ENCODE assay signal across 10 mouse cellular contexts in genomic region chr15:82339150-82339549, GRCm38 (mm10). TPM values are rescaled to one million over a fixed set of nuclear protein-coding genes. Genes with fewer than 3 reads are reported as not detected.
DNase-seq lines count a peak whose midpoint lies in the region; ATAC-seq and TF ChIP-seq lines count a peak whose summit lies in the region.
"Had no signal": no experiment of that assay in that cellular context is flagged by ENCODE, and none has a peak within 500 bp of the region (broad histone marks: within the 10 kb centered on the region; RNA-seq: fewer than 3 reads in every experiment).

No protein-coding gene starts in this region.

- peak overlapping the region; percentile 35; the same call in 1 of the 2 replicates for H3K4me3 ChIP-seq in liver, adult 2 months (ENCODE audit: insufficient read depth, low read depth, low read length)
- peak overlapping the region; percentile 70 for H3K4me3 ChIP-seq in embryonic facial prominence, embryonic 15.5 days (replicated peaks)
- H3K4me3 ChIP-seq in intestine, embryonic 15.5 days (replicated peaks), result peak overlapping the region; percentile 58
- peak overlapping the region; percentile 43 for H3K4me3 ChIP-seq in neural tube, embryonic 12.5 days

- ATAC-seq in embryonic facial prominence, embryonic 15.5 days (ENCODE audit: insufficient number of reproducible peaks, low FRiP score, low TSS enrichment, low read depth), result no peak
- no peak for ATAC-seq in intestine, embryonic 15.5 days
- no peak for ATAC-seq in neural tube, embryonic 12.5 days (ENCODE audit: low FRiP score, low read depth)

- no peaks in the 10 kb centered on the region for H3K27me3 ChIP-seq in liver, adult 2 months (ENCODE audit: control insufficient read depth, insufficient read depth, low read length)
- H3K27me3 ChIP-seq in embryonic facial prominence, embryonic 15.5 days, result no peaks in the 10 kb centered on the region
- no peaks in the 10 kb centered on the region for H3K27me3 ChIP-seq in intestine, embryonic 15.5 days (replicated peaks)
- H3K27me3 ChIP-seq in neural tube, embryonic 12.5 days (replicated peaks), result peaks cover 15% of the 10 kb centered on the region

- peak overlapping the region; percentile 23; the same call in 1 of the 2 replicates for H3K9ac ChIP-seq in liver, adult 2 months (ENCODE audit: low read depth, low read length)
- H3K9ac ChIP-seq in embryonic facial prominence, embryonic 15.5 days, result peak overlapping the region; percentile 54
- H3K9ac ChIP-seq in intestine, embryonic 15.5 days, result peak overlapping the region; percentile 70
- peak overlapping the region; percentile 55; the same call in 1 of the 2 replicates for H3K9ac ChIP-seq in neural tube, embryonic 12.5 days

- intact Hi-C loops in gastrocnemius, postnatal 14 days (cut with DNase I; ENCODE audit: low total_unique reads), result no loop called here

- no peak for TF ChIP-seq POLR2A in liver, adult 2 months (IDR thresholded peaks at IDR 0.05; ENCODE audit: extremely low read depth, insufficient read depth, low read length)

- no peak for DNase-seq in liver, adult 2 months (ENCODE audit: extremely low read depth, low read depth, low spot score)
- no peak for DNase-seq in liver
- no peak for DNase-seq in gastrocnemius, postnatal 14 days
- DNase-seq in adrenal gland, adult 18-20 months (ENCODE audit: low spot score in 2 of 2), result no peak
- no peak for DNase-seq in cerebellum, adult 18-20 months

- H3K4me2 ChIP-seq in embryonic facial prominence, embryonic 15.5 days (replicated peaks), result peak overlapping the region; percentile 70
- H3K4me2 ChIP-seq in intestine, embryonic 15.5 days (replicated peaks), result peak overlapping the region; percentile 73
- H3K4me2 ChIP-seq in neural tube, embryonic 12.5 days (replicated peaks), result peak overlapping the region; percentile 69

- H3K27ac ChIP-seq in liver, adult 2 months (replicated peaks; ENCODE audit: insufficient read depth, low read depth, low read length), result no peak overlapping the region
- H3K27ac ChIP-seq in embryonic facial prominence, embryonic 15.5 days (replicated peaks), result peak overlapping the region; percentile 85
- H3K27ac ChIP-seq in intestine, embryonic 15.5 days, result peak overlapping the region; percentile 75
- no peak overlapping the region for H3K27ac ChIP-seq in neural tube, embryonic 12.5 days

- no peaks in the 10 kb centered on the region for H3K79me2 ChIP-seq in liver, adult 2 months (ENCODE audit: control insufficient read depth, insufficient read depth, low read length)

- no peak for TF ChIP-seq CTCF in liver, adult 2 months (IDR thresholded peaks at IDR 0.05; ENCODE audit: low read depth, low read length)

- H3K4me1 ChIP-seq in liver, adult 2 months (ENCODE audit: control insufficient read depth, insufficient read depth, low read length), result peaks cover 4% of the 10 kb centered on the region; the same call in 1 of the 2 replicates
- peaks cover 47% of the 10 kb centered on the region for H3K4me1 ChIP-seq in embryonic facial prominence, embryonic 15.5 days
- H3K4me1 ChIP-seq in intestine, embryonic 15.5 days (replicated peaks), result peaks cover 40% of the 10 kb centered on the region
- peaks cover 33% of the 10 kb centered on the region for H3K4me1 ChIP-seq in neural tube, embryonic 12.5 days

- H3K36me3 ChIP-seq in liver, adult 2 months (ENCODE audit: control insufficient read depth, insufficient read depth, low read length), result peaks cover 3% of the 10 kb centered on the region; the same call in 1 of the 2 replicates
- H3K36me3 ChIP-seq in embryonic facial prominence, embryonic 15.5 days, result peaks cover 30% of the 10 kb centered on the region
- peaks cover 16% of the 10 kb centered on the region for H3K36me3 ChIP-seq in intestine, embryonic 15.5 days
- H3K36me3 ChIP-seq in neural tube, embryonic 12.5 days, result peaks cover 22% of the 10 kb centered on the region

- no peaks in the 10 kb centered on the region for H3K9me3 ChIP-seq in embryonic facial prominence, embryonic 15.5 days (replicated peaks)
- no peaks in the 10 kb centered on the region for H3K9me3 ChIP-seq in intestine, embryonic 15.5 days
- no peaks in the 10 kb centered on the region for H3K9me3 ChIP-seq in neural tube, embryonic 12.5 days

- WGBS in liver, adult 2 months, result 52% methylated on average over 10 of the region's 10 CpGs
- WGBS in embryonic facial prominence, embryonic 15.5 days, result 53% methylated on average over 10 of the region's 10 CpGs
- WGBS in intestine, embryonic 15.5 days, result 58% methylated on average over 10 of the region's 10 CpGs
- 60% methylated on average over 10 of the region's 10 CpGs for WGBS in neural tube, embryonic 12.5 days

RNA-seq across cellular contexts. Expression of gene Smdt1, which starts 0.4 kb away (rescaled TPM):
- 137 and 141 TPM in 2 replicates for total RNA-seq in liver, adult 2 months (2014; rRNA removed)
- polyA plus RNA-seq in liver, adult 2 months (2012; rRNA removed), result 165 and 186 TPM in 2 replicates
- 264 and 279 TPM in 2 replicates for polyA plus RNA-seq in embryonic facial prominence, embryonic 15.5 days (2015; fragmentation: Nextera tagmentation; extraction: Ambion mirVana)
- 277 and 308 TPM in 2 replicates for polyA plus RNA-seq in intestine, embryonic 15.5 days (2015; fragmentation: Nextera tagmentation; extraction: Ambion mirVana)
- polyA plus RNA-seq in neural tube, embryonic 12.5 days (2016; fragmentation: Nextera tagmentation; extraction: Ambion mirVana), result 285 and 313 TPM in 2 replicates
- total RNA-seq in gastrocnemius, postnatal 14 days (2021), result 100 to 1,000 TPM; 141 to 147 TPM
- total RNA-seq in adrenal gland, adult 18-20 months (2021), result 100 to 1,000 TPM; 173 to 178 TPM

RNA-seq across cellular contexts. Expression of gene Pheta2, which starts 0.4 kb away (rescaled TPM):
- 0.09 and 0.54 TPM in 2 replicates for total RNA-seq in liver, adult 2 months (2014; rRNA removed)
- 0.10 and 0.19 TPM in 2 replicates for polyA plus RNA-seq in liver, adult 2 months (2012; rRNA removed)
- polyA plus RNA-seq in embryonic facial prominence, embryonic 15.5 days (2015; fragmentation: Nextera tagmentation; extraction: Ambion mirVana), result 23.8 and 24.9 TPM in 2 replicates
- 13.1 and 13.4 TPM in 2 replicates for polyA plus RNA-seq in intestine, embryonic 15.5 days (2015; fragmentation: Nextera tagmentation; extraction: Ambion mirVana)
- polyA plus RNA-seq in neural tube, embryonic 12.5 days (2016; fragmentation: Nextera tagmentation; extraction: Ambion mirVana), result 3.6 and 4.0 TPM in 2 replicates
- total RNA-seq in gastrocnemius, postnatal 14 days (2021), result 1 to 10 TPM; 2.0 to 2.8 TPM
- 1 to 10 TPM in 1 of 2 experiments, under 1 TPM in 1; 0.46 to 1.1 TPM for total RNA-seq in adrenal gland, adult 18-20 months (2021)

RNA-seq across cellular contexts. Expression of gene Naga, which starts 0.4 kb away (rescaled TPM):
- total RNA-seq in liver, adult 2 months (2014; rRNA removed), result 29.6 and 30.1 TPM in 2 replicates
- polyA plus RNA-seq in liver, adult 2 months (2012; rRNA removed), result 61.9 and 67.0 TPM in 2 replicates
- 64.8 and 65.9 TPM in 2 replicates for polyA plus RNA-seq in embryonic facial prominence, embryonic 15.5 days (2015; fragmentation: Nextera tagmentation; extraction: Ambion mirVana)
- 144 and 176 TPM in 2 replicates for polyA plus RNA-seq in intestine, embryonic 15.5 days (2015; fragmentation: Nextera tagmentation; extraction: Ambion mirVana)
- polyA plus RNA-seq in neural tube, embryonic 12.5 days (2016; fragmentation: Nextera tagmentation; extraction: Ambion mirVana), result 24.8 and 27.1 TPM in 2 replicates
- 10 to 100 TPM; 19.3 to 20.4 TPM for total RNA-seq in gastrocnemius, postnatal 14 days (2021)
- 10 to 100 TPM; 46.1 to 67.0 TPM for total RNA-seq in adrenal gland, adult 18-20 months (2021)

RNA-seq across cellular contexts. Expression of gene Ndufa6, which starts 15.0 kb away (rescaled TPM):
- total RNA-seq in liver, adult 2 months (2014; rRNA removed), result 931 and 1,175 TPM in 2 replicates
- 441 and 456 TPM in 2 replicates for polyA plus RNA-seq in liver, adult 2 months (2012; rRNA removed)
- polyA plus RNA-seq in embryonic facial prominence, embryonic 15.5 days (2015; fragmentation: Nextera tagmentation; extraction: Ambion mirVana), result 314 and 320 TPM in 2 replicates
- polyA plus RNA-seq in intestine, embryonic 15.5 days (2015; fragmentation: Nextera tagmentation; extraction: Ambion mirVana), result 502 and 513 TPM in 2 replicates
- 302 and 313 TPM in 2 replicates for polyA plus RNA-seq in neural tube, embryonic 12.5 days (2016; fragmentation: Nextera tagmentation; extraction: Ambion mirVana)
- total RNA-seq in gastrocnemius, postnatal 14 days (2021), result 100 to 1,000 TPM; 417 to 454 TPM
- 100 to 1,000 TPM; 512 to 543 TPM for total RNA-seq in adrenal gland, adult 18-20 months (2021)

RNA-seq across cellular contexts. Expression of gene Wbp2nl, which starts 40.4 kb away (rescaled TPM):
- not detected in 2 replicates for total RNA-seq in liver, adult 2 months (2014; rRNA removed)
- not detected in 2 replicates for polyA plus RNA-seq in liver, adult 2 months (2012; rRNA removed)
- 0.20 TPM in 1 of 2 replicates, not detected in the other for polyA plus RNA-seq in embryonic facial prominence, embryonic 15.5 days (2015; fragmentation: Nextera tagmentation; extraction: Ambion mirVana)
- polyA plus RNA-seq in intestine, embryonic 15.5 days (2015; fragmentation: Nextera tagmentation; extraction: Ambion mirVana), result 0.11 and 0.13 TPM in 2 replicates
- polyA plus RNA-seq in neural tube, embryonic 12.5 days (2016; fragmentation: Nextera tagmentation; extraction: Ambion mirVana), result not detected in 2 replicates
- total RNA-seq in gastrocnemius, postnatal 14 days (2021), result not detected
- total RNA-seq in adrenal gland, adult 18-20 months (2021), result not detected
- total RNA-seq: adrenal gland, postnatal 25 days; layer of hippocampus, adult 8-10 months had no signal

Comparison
In these comparisons a context has a peak if more than half of its experiments do, and no peak if none do; other contexts are left out.
1. H3K27ac ChIP-seq: peak in embryonic facial prominence, embryonic 15.5 days (single experiment) and intestine, embryonic 15.5 days (single experiment); none in liver, adult 2 months (single experiment) and neural tube, embryonic 12.5 days (single experiment).
2. Peak in every context shown above with its lines, with median percentiles within 50 percentile points of each other: H3K4me3 ChIP-seq, H3K9ac ChIP-seq and H3K4me2 ChIP-seq.